In the genomic region with DNA sequence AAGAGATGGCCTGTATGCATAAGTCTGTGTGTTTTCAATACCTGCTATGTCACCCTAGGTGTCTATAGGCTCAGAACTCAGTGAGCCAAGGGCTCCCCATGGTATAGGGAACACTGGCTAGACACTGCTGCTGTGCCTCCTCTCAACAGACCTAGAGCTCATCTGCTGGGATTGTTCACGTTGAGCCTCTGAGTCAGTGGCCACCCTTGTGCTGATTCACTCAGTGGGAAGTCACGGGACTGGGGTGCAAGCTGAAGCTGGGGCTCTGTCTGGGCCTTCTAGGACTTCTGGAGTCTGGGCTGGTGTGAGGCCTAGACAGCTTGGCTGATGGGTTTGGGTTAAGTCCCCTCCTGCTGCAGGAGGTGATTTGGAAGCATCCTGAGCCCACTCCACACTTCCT, we compare ENCODE assay signal across 9 mouse cellular contexts. TPM values are rescaled to one million over a fixed set of nuclear protein-coding genes. Genes with fewer than 3 reads are reported as not detected.
DNase-seq lines count a peak whose midpoint lies in the region; ATAC-seq lines count a peak whose summit lies in the region.
"Had no signal": no experiment of that assay in that cellular context is flagged by ENCODE, and none has a peak within 500 bp of the region (broad histone marks: within the 10 kb centered on the region; RNA-seq: fewer than 3 reads in every experiment).

No protein-coding gene starts in this region.

- H3K9me3 ChIP-seq in hindbrain, embryonic 12.5 days (replicated peaks): no peaks in the 10 kb centered on the region
- H3K9me3 ChIP-seq in hindbrain, embryonic 11.5 days (ENCODE audit: control insufficient read depth, low read length): no peaks in the 10 kb centered on the region
- no peaks in the 10 kb centered on the region for H3K9me3 ChIP-seq in forebrain, embryonic 12.5 days
- no peaks in the 10 kb centered on the region for H3K9me3 ChIP-seq in midbrain, embryonic 14.5 days (ENCODE audit: control insufficient read depth, low read length)

- no peak for DNase-seq in hindbrain, embryonic 11.5 days (ENCODE audit: low spot score)
- peak; percentile 54 to 58 for DNase-seq in adrenal gland, postnatal 36 days
- no peak for DNase-seq in midbrain, embryonic 14.5 days
- no peak for DNase-seq in natural killer cell, adult 2 months (ENCODE audit: low spot score in 2 of 2)
- DNase-seq in cerebellum, adult 9-11 months: no peak
- no peak for DNase-seq in urinary bladder, postnatal 25 days (ENCODE audit: low spot score)

- H3K9ac ChIP-seq in hindbrain, embryonic 12.5 days: no peak overlapping the region
- H3K9ac ChIP-seq in hindbrain, embryonic 11.5 days (ENCODE audit: low read depth, low read length): no peak overlapping the region
- H3K9ac ChIP-seq in forebrain, embryonic 12.5 days: no peak overlapping the region
- peak overlapping the region; percentile 34 for H3K9ac ChIP-seq in midbrain, embryonic 14.5 days (replicated peaks; ENCODE audit: low read length)

- H3K4me3 ChIP-seq in hindbrain, embryonic 12.5 days: peak overlapping the region; percentile 63; the same call in 1 of the 2 replicates
- H3K4me3 ChIP-seq in hindbrain, embryonic 11.5 days (ENCODE audit: low read depth, low read length): no peak overlapping the region
- H3K4me3 ChIP-seq in forebrain, embryonic 12.5 days (replicated peaks): peak overlapping the region; percentile 63
- H3K4me3 ChIP-seq in midbrain, embryonic 14.5 days (replicated peaks; ENCODE audit: low read depth, low read length): peak overlapping the region; percentile 53; the same call in 1 of the 2 replicates

- peaks cover 17% of the 10 kb centered on the region for H3K36me3 ChIP-seq in hindbrain, embryonic 12.5 days
- H3K36me3 ChIP-seq in hindbrain, embryonic 11.5 days (ENCODE audit: control insufficient read depth, insufficient read depth, low read length): no peaks in the 10 kb centered on the region
- H3K36me3 ChIP-seq in forebrain, embryonic 12.5 days (replicated peaks): peaks cover 28% of the 10 kb centered on the region
- peaks cover 10% of the 10 kb centered on the region for H3K36me3 ChIP-seq in midbrain, embryonic 14.5 days (ENCODE audit: control insufficient read depth, insufficient read depth, low read length)

- H3K4me1 ChIP-seq in hindbrain, embryonic 12.5 days: peaks cover 17% of the 10 kb centered on the region
- no peaks in the 10 kb centered on the region; the same call in 1 of the 2 replicates for H3K4me1 ChIP-seq in hindbrain, embryonic 11.5 days (replicated peaks; ENCODE audit: control insufficient read depth, insufficient read depth, low read length)
- H3K4me1 ChIP-seq in forebrain, embryonic 12.5 days: peaks cover 17% of the 10 kb centered on the region
- peaks cover 3% of the 10 kb centered on the region; the same call in 1 of the 2 replicates for H3K4me1 ChIP-seq in midbrain, embryonic 14.5 days (ENCODE audit: control insufficient read depth, insufficient read depth, low read length)

- 66% methylated on average over 2 of the region's 2 CpGs for WGBS in hindbrain, embryonic 12.5 days
- WGBS in hindbrain, embryonic 11.5 days: 73% methylated on average over 2 of the region's 2 CpGs
- WGBS in forebrain, embryonic 12.5 days: 71% methylated on average over 2 of the region's 2 CpGs
- WGBS in midbrain, embryonic 14.5 days: 63% methylated on average over 2 of the region's 2 CpGs

- peak overlapping the region; percentile 66 for H3K4me2 ChIP-seq in hindbrain, embryonic 12.5 days (replicated peaks)
- H3K4me2 ChIP-seq in hindbrain, embryonic 11.5 days (replicated peaks; ENCODE audit: low read depth, low read length): no peak overlapping the region
- peak overlapping the region; percentile 63 for H3K4me2 ChIP-seq in forebrain, embryonic 12.5 days
- peak overlapping the region; percentile 68 for H3K4me2 ChIP-seq in midbrain, embryonic 14.5 days (ENCODE audit: low read length)

- no peak for ATAC-seq in hindbrain, embryonic 12.5 days (ENCODE audit: low FRiP score)
- ATAC-seq in hindbrain, embryonic 11.5 days (ENCODE audit: low FRiP score): no peak
- ATAC-seq in forebrain, embryonic 12.5 days (ENCODE audit: low FRiP score): no peak
- no peak for ATAC-seq in midbrain, embryonic 14.5 days (ENCODE audit: low FRiP score, low TSS enrichment)

- no peaks in the 10 kb centered on the region for H3K27me3 ChIP-seq in hindbrain, embryonic 12.5 days
- H3K27me3 ChIP-seq in hindbrain, embryonic 11.5 days (ENCODE audit: control insufficient read depth, insufficient read depth, low read length): no peaks in the 10 kb centered on the region; the same call in 1 of the 2 replicates
- no peaks in the 10 kb centered on the region for H3K27me3 ChIP-seq in forebrain, embryonic 12.5 days
- H3K27me3 ChIP-seq in midbrain, embryonic 14.5 days (ENCODE audit: control insufficient read depth, insufficient read depth, low read length): no peaks in the 10 kb centered on the region

- H3K27ac ChIP-seq in hindbrain, embryonic 12.5 days: no peak overlapping the region
- H3K27ac ChIP-seq in hindbrain, embryonic 11.5 days (ENCODE audit: low read depth, low read length): no peak overlapping the region
- no peak overlapping the region for H3K27ac ChIP-seq in forebrain, embryonic 12.5 days
- H3K27ac ChIP-seq in midbrain, embryonic 14.5 days (replicated peaks; ENCODE audit: low read depth, low read length): no peak overlapping the region

RNA-seq across cellular contexts. Expression of a gene that starts 2.3 kb away (rescaled TPM):
- polyA plus RNA-seq in hindbrain, embryonic 12.5 days (2016; fragmentation: Nextera tagmentation; extraction: Ambion mirVana): 6.6 and 7.7 TPM in 2 replicates
- polyA plus RNA-seq in hindbrain, embryonic 11.5 days (2014; fragmentation: Nextera tagmentation; extraction: Ambion mirVana): 6.0 and 7.8 TPM in 2 replicates
- total RNA-seq in adrenal gland, postnatal 36 days (2021): 100 to 1,000 TPM in 1 of 2 experiments, 10 to 100 TPM in 1; 62.6 to 126 TPM
- 7.5 and 8.0 TPM in 2 replicates for polyA plus RNA-seq in forebrain, embryonic 12.5 days (2016; fragmentation: Nextera tagmentation; extraction: Ambion mirVana)
- 8.9 and 9.5 TPM in 2 replicates for polyA plus RNA-seq in midbrain, embryonic 14.5 days (2014; fragmentation: Nextera tagmentation; extraction: Ambion mirVana)
- total RNA-seq: monocyte, adult 5-6 weeks had no signal

RNA-seq across cellular contexts. Expression of a gene that starts 15.3 kb away (rescaled TPM):
- 31.3 and 34.8 TPM in 2 replicates for polyA plus RNA-seq in hindbrain, embryonic 12.5 days (2016; fragmentation: Nextera tagmentation; extraction: Ambion mirVana)
- 14.0 and 15.5 TPM in 2 replicates for polyA plus RNA-seq in hindbrain, embryonic 11.5 days (2014; fragmentation: Nextera tagmentation; extraction: Ambion mirVana)
- 1 to 10 TPM; 6.9 to 7.0 TPM for total RNA-seq in adrenal gland, postnatal 36 days (2021)
- 31.2 and 32.1 TPM in 2 replicates for polyA plus RNA-seq in forebrain, embryonic 12.5 days (2016; fragmentation: Nextera tagmentation; extraction: Ambion mirVana)
- 138 and 176 TPM in 2 replicates for polyA plus RNA-seq in midbrain, embryonic 14.5 days (2014; fragmentation: Nextera tagmentation; extraction: Ambion mirVana)
- total RNA-seq: monocyte, adult 5-6 weeks had no signal

RNA-seq across cellular contexts. Expression of a gene that starts 36.0 kb away (rescaled TPM):
- polyA plus RNA-seq in hindbrain, embryonic 12.5 days (2016; fragmentation: Nextera tagmentation; extraction: Ambion mirVana): 7.8 TPM in 2 replicates
- 3.5 and 4.9 TPM in 2 replicates for polyA plus RNA-seq in hindbrain, embryonic 11.5 days (2014; fragmentation: Nextera tagmentation; extraction: Ambion mirVana)
- total RNA-seq in adrenal gland, postnatal 36 days (2021): 1 to 10 TPM in 1 of 2 experiments, under 1 TPM in 1; 0.49 to 2.0 TPM
- 3.7 and 5.4 TPM in 2 replicates for polyA plus RNA-seq in forebrain, embryonic 12.5 days (2016; fragmentation: Nextera tagmentation; extraction: Ambion mirVana)
- polyA plus RNA-seq in midbrain, embryonic 14.5 days (2014; fragmentation: Nextera tagmentation; extraction: Ambion mirVana): 0.22 and 0.31 TPM in 2 replicates
- total RNA-seq: monocyte, adult 5-6 weeks had no signal

RNA-seq across cellular contexts. Expression of a gene that starts 40.7 kb away (rescaled TPM):
- 132 and 136 TPM in 2 replicates for polyA plus RNA-seq in hindbrain, embryonic 12.5 days (2016; fragmentation: Nextera tagmentation; extraction: Ambion mirVana)
- 146 and 155 TPM in 2 replicates for polyA plus RNA-seq in hindbrain, embryonic 11.5 days (2014; fragmentation: Nextera tagmentation; extraction: Ambion mirVana)
- total RNA-seq in adrenal gland, postnatal 36 days (2021): 100 to 1,000 TPM; 278 to 286 TPM
- polyA plus RNA-seq in forebrain, embryonic 12.5 days (2016; fragmentation: Nextera tagmentation; extraction: Ambion mirVana): 105 and 117 TPM in 2 replicates
- 106 and 116 TPM in 2 replicates for polyA plus RNA-seq in midbrain, embryonic 14.5 days (2014; fragmentation: Nextera tagmentation; extraction: Ambion mirVana)

RNA-seq across cellular contexts. Expression of a gene that starts 41.2 kb away (rescaled TPM):
- polyA plus RNA-seq in hindbrain, embryonic 12.5 days (2016; fragmentation: Nextera tagmentation; extraction: Ambion mirVana): 12.7 and 14.0 TPM in 2 replicates
- polyA plus RNA-seq in hindbrain, embryonic 11.5 days (2014; fragmentation: Nextera tagmentation; extraction: Ambion mirVana): 7.6 and 8.7 TPM in 2 replicates
- total RNA-seq in adrenal gland, postnatal 36 days (2021): 10 to 100 TPM; 21.6 to 31.5 TPM
- 9.2 and 10.4 TPM in 2 replicates for polyA plus RNA-seq in forebrain, embryonic 12.5 days (2016; fragmentation: Nextera tagmentation; extraction: Ambion mirVana)
- 7.1 and 8.7 TPM in 2 replicates for polyA plus RNA-seq in midbrain, embryonic 14.5 days (2014; fragmentation: Nextera tagmentation; extraction: Ambion mirVana)

Comparison
In these comparisons a context has a peak if more than half of its experiments do, and no peak if none do; other contexts are left out.
1. DNase-seq: peak in adrenal gland, postnatal 36 days (2 of 2); none in hindbrain, embryonic 11.5 days (single experiment), midbrain, embryonic 14.5 days (single experiment), natural killer cell, adult 2 months (0 of 2), cerebellum, adult 9-11 months (single experiment) and urinary bladder, postnatal 25 days (single experiment).